Mouse (Mus musculus) forebrain, embryonic 12.5 days (tissue): ENCODE measurements around the gene Atp2b2. TPM values are rescaled to one million over a fixed set of nuclear protein-coding genes. Genes with fewer than 3 reads are reported as not detected.

ENCODE experiments used
- ATAC-seq: fragments of 200-750 bp; cut with Nextera tagmentation; 2 replicates; pipeline ENCODE4 v1.8.0; 2017; ENCODE audit warnings: moderate TSS enrichment; ENCODE audit not compliant: low FRiP score
- H3K27ac ChIP-seq: fragments of 300-500 bp; sonication (generic); 2 replicates; pipeline ENCODE4 v1.5.1; 2016; ENCODE audit warnings: mild to moderate bottlenecking
- H3K27me3 ChIP-seq: fragments of 300-500 bp; sonication (generic); 2 replicates; pipeline ENCODE4 v1.6.1; 2016; ENCODE audit warnings: mild to moderate bottlenecking
- H3K36me3 ChIP-seq: fragments of 300-500 bp; sonication (generic); replicated peaks from 2 replicates; pipeline ENCODE4 v1.6.1; 2016; ENCODE audit warnings: mild to moderate bottlenecking
- H3K4me1 ChIP-seq: fragments of 300-500 bp; sonication (generic); 2 replicates; pipeline ENCODE4 v1.6.1; 2016
- H3K4me2 ChIP-seq: fragments of 300-500 bp; sonication (generic); 2 replicates; pipeline ENCODE4 v1.6.1; 2016; ENCODE audit warnings: mild to moderate bottlenecking, moderate library complexity
- H3K4me3 ChIP-seq: fragments of 300-500 bp; sonication (generic); replicated peaks from 2 replicates; pipeline ENCODE4 v1.5.1; 2016; ENCODE audit warnings: mild to moderate bottlenecking
- H3K9ac ChIP-seq: fragments of 300-500 bp; sonication (generic); 2 replicates; pipeline ENCODE4 v1.6.1; 2016; ENCODE audit warnings: mild to moderate bottlenecking
- H3K9me3 ChIP-seq: fragments of 300-500 bp; sonication (generic); 2 replicates; pipeline ENCODE4 v1.6.1; 2016
- WGBS: fragments of 180-500 bp; shearing (Covaris S2); methylation state at CpG from one replicate; pipeline ENCODE4 v1.1.7; 2016; 5-methylcytosine and 5-hydroxymethylcytosine counted together
- polyA plus RNA-seq: library from polyadenylated mRNA; unstranded; fragments of >200 nt; fragmentation: Nextera tagmentation; extraction: Ambion mirVana; gene quantifications from 2 replicates; pipeline ENCODE4 v1.2.1, GENCODE M21; 2016

Gene Atp2b2
- polyA plus RNA-seq, 1 experiment from 2014 or later, result 8.0 TPM

GRCm38 (mm10) chr6:113936111-113936510, 106.3 kb downstream of the Atp2b2 start:
- Histone ChIP-seq H3K9ac (no peak overlapping the region), H3K36me3 (no peaks in the 10 kb centered on the region), H3K4me1 (peaks cover 44% of the 10 kb centered on the region), H3K4me3 (no peak overlapping the region), H3K27ac (peak overlapping the region; percentile 48), H3K4me2 (no peak overlapping the region), H3K9me3 (no peaks in the 10 kb centered on the region), H3K27me3 (peaks cover 15% of the 10 kb centered on the region)
- 48% methylated on average over 8 of the region's 8 CpGs for WGBS
- ATAC-seq, result no peak

GRCm38 (mm10) chr6:113934692-113935091, 107.7 kb downstream of the Atp2b2 start:
- H3K4me2 ChIP-seq, result no peak overlapping the region
- no peak overlapping the region for H3K4me3 ChIP-seq
- no peak for ATAC-seq
- no peak overlapping the region for H3K27ac ChIP-seq
- H3K9ac ChIP-seq, result no peak overlapping the region
- H3K9me3 ChIP-seq, result no peaks in the 10 kb centered on the region
- H3K36me3 ChIP-seq, result no peaks in the 10 kb centered on the region
- H3K4me1 ChIP-seq, result peaks cover 37% of the 10 kb centered on the region
- 65% methylated on average over 8 of the region's 8 CpGs for WGBS
- H3K27me3 ChIP-seq, result peaks cover 5% of the 10 kb centered on the region; the same call in 1 of the 2 replicates

GRCm38 (mm10) chr6:113933261-113934151, 108.9 kb downstream of the Atp2b2 start:
- H3K9me3 ChIP-seq, result no peaks in the 10 kb centered on the region
- H3K4me2 ChIP-seq, result no peak overlapping the region
- H3K27ac ChIP-seq, result no peak overlapping the region
- WGBS, result 62% methylated on average over 14 of the region's 14 CpGs
- peaks cover 35% of the 10 kb centered on the region for H3K4me1 ChIP-seq
- no peaks in the 10 kb centered on the region for H3K36me3 ChIP-seq
- no peak overlapping the region for H3K4me3 ChIP-seq
- no peak for ATAC-seq
- H3K9ac ChIP-seq, result no peak overlapping the region; the same call in 1 of the 2 replicates
- H3K27me3 ChIP-seq, result peaks cover 5% of the 10 kb centered on the region; the same call in 1 of the 2 replicates

DNA sequence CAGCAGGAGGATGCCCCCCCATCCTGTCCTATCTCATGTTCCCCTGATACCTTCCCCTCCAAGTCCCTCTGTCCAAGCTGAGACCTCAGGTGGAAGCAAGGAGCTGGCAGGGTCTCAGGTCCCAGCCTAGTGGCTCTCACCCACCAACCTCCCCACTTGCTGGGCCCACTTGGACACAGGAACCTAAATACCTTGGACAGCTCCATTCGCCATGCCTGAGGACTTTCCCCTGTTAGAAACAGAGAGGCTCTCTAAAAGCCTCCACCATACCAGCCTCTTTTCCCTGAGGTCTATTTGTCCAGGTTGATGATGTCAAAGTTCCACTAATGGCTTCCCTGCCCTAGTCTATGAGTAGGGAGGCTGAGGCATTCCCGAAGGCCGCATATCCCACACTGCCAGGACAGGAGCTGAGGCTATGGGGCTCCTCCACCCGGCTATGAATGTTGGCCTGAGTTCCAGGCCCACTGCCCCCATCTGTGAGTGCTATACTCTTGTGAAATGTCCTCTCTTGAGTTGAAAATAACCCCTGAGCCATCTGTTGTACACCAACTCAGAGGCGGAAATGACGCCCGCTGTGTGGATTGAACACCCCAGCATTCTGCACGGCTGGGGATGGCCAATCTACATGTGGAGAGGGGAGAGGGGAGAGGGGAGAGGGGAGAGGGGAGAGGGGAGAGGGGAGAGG, 113.1 kb downstream of the Atp2b2 start:
- ATAC-seq, result no peak
- Histone ChIP-seq H3K4me2 (no peak overlapping the region), H3K27ac (no peak overlapping the region), H3K36me3 (no peaks in the 10 kb centered on the region), H3K4me1 (peaks cover 7% of the 10 kb centered on the region), H3K27me3 (peaks cover 5% of the 10 kb centered on the region; the same call in 1 of the 2 replicates), H3K4me3 (no peak overlapping the region), H3K9me3 (no peaks in the 10 kb centered on the region), H3K9ac (no peak overlapping the region)
- WGBS, result 88% methylated on average over 7 of the region's 8 CpGs

DNA sequence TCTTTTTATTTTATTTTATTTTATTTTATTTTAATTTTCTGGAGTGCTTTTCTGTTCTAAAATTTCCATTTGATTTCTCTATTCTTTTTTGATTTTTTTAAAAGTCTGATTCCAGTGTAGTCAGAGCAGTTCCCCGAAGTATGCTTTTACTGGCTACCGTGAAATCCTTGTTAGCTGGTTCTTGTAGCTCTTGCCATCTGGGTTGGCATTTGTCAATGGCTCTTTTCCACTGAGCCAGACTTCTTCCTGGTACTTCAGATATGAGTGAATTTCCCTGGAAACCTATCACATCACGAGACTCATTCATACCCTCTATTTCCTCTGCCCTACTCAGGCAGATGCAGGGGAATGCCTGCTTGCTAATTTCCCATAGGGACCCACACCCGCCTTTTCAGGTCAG, 119.2 kb downstream of the Atp2b2 start:
- Histone ChIP-seq H3K27ac (no peak overlapping the region), H3K4me2 (no peak overlapping the region), H3K27me3 (no peaks in the 10 kb centered on the region), H3K36me3 (no peaks in the 10 kb centered on the region), H3K9ac (no peak overlapping the region), H3K4me1 (no peaks in the 10 kb centered on the region), H3K9me3 (no peaks in the 10 kb centered on the region), H3K4me3 (no peak overlapping the region)
- WGBS, result 78% methylated on average over 4 of the region's 4 CpGs
- no peak for ATAC-seq

GRCm38 (mm10) chr6:113920466-113920865, 121.9 kb downstream of the Atp2b2 start:
- no peaks in the 10 kb centered on the region for H3K27me3 ChIP-seq
- no peak overlapping the region for H3K27ac ChIP-seq
- H3K4me2 ChIP-seq, result no peak overlapping the region
- no peak overlapping the region for H3K4me3 ChIP-seq
- no peaks in the 10 kb centered on the region for H3K36me3 ChIP-seq
- no peaks in the 10 kb centered on the region for H3K4me1 ChIP-seq
- no peak overlapping the region for H3K9ac ChIP-seq
- no peak for ATAC-seq
- WGBS, result 75% methylated on average over 5 of the region's 5 CpGs
- no peaks in the 10 kb centered on the region for H3K9me3 ChIP-seq

DNA sequence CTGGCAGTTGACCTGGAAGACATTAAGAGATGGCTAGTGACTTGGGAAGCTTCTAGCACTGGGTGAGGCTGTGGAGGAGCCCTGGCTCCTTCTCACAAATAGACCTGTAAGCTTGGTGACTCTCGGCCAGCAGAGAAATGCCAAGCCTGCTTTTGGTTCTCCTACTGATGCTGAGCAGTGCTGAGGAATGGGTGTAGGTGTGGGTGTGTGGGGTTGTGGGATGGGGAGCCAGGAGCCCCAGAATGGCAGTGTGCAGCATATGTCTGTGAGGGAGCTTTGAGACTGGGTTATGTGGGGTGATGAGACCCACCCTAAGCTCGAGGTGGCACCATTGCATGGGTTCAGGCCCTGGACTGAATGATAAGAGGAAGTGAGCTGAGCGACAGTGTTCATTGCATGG, 129.7 kb downstream of the Atp2b2 start:
- Histone ChIP-seq H3K4me2 (no peak overlapping the region), H3K9ac (no peak overlapping the region), H3K9me3 (no peaks in the 10 kb centered on the region), H3K4me1 (no peaks in the 10 kb centered on the region), H3K27me3 (peaks cover 3% of the 10 kb centered on the region; the same call in 1 of the 2 replicates), H3K36me3 (no peaks in the 10 kb centered on the region), H3K4me3 (no peak overlapping the region), H3K27ac (no peak overlapping the region)
- ATAC-seq, result no peak
- WGBS, result 86% methylated on average over 3 of the region's 3 CpGs

DNA sequence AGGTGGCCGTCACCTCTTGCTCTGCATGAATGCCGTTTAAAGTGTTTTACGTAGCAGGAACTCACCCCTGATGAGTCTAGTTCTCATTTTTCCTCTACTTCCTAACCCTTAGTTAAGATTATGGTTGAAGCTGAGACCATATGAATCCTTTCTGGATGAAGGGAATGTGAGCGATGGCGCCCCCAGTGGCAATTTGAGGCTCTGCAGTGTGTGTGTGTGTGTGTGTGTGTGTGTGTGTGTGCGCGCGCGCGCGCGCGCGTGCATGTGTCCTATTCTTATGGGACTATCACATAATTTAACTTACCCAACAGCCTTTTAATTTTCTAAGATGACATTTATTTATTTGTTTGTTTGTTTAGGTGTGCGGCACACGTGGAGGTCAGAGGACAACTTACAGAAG, 131.3 kb downstream of the Atp2b2 start:
- Histone ChIP-seq H3K36me3 (no peaks in the 10 kb centered on the region), H3K27ac (no peak overlapping the region), H3K27me3 (peaks cover 3% of the 10 kb centered on the region; the same call in 1 of the 2 replicates), H3K9ac (no peak overlapping the region), H3K4me3 (no peak overlapping the region), H3K9me3 (no peaks in the 10 kb centered on the region), H3K4me2 (no peak overlapping the region), H3K4me1 (no peaks in the 10 kb centered on the region)
- ATAC-seq, result no peak
- WGBS, result 81% methylated on average over 16 of the region's 16 CpGs

GRCm38 (mm10) chr6:113910411-113911055, 131.9 kb downstream of the Atp2b2 start:
- Histone ChIP-seq H3K27ac (no peak overlapping the region), H3K27me3 (peaks cover 3% of the 10 kb centered on the region; the same call in 1 of the 2 replicates), H3K4me1 (no peaks in the 10 kb centered on the region), H3K36me3 (no peaks in the 10 kb centered on the region), H3K9me3 (no peaks in the 10 kb centered on the region), H3K4me2 (no peak overlapping the region), H3K4me3 (no peak overlapping the region), H3K9ac (no peak overlapping the region)
- WGBS, result 90% methylated on average over 3 of the region's 3 CpGs
- no peak for ATAC-seq

DNA sequence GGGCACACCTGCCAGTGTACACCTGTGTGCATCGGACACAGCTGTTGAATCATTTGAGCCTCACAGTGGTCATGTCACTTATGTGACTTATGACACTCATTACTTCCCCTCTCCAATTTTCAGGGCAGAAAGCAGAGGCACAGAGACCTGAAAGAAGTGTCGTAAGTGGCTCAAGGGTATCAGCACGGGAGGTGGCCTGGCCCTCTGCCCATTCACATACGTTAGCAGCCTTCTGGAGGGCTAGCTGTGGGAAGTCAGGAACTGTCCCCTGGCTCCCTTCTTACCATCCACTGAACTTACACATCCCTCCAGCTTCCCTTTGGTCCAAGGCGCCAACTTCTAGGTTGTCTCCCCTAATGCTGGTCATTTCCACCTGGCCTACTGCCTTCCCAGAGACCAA, 132.6 kb downstream of the Atp2b2 start:
- WGBS, result 80% methylated on average over 5 of the region's 5 CpGs
- H3K4me3 ChIP-seq, result no peak overlapping the region
- H3K36me3 ChIP-seq, result no peaks in the 10 kb centered on the region
- H3K9me3 ChIP-seq, result no peaks in the 10 kb centered on the region
- no peaks in the 10 kb centered on the region for H3K4me1 ChIP-seq
- no peak for ATAC-seq
- H3K27me3 ChIP-seq, result peaks cover 3% of the 10 kb centered on the region; the same call in 1 of the 2 replicates
- no peak overlapping the region for H3K4me2 ChIP-seq
- H3K27ac ChIP-seq, result no peak overlapping the region
- no peak overlapping the region for H3K9ac ChIP-seq

- no peak overlapping the region for H3K4me2 ChIP-seq
- H3K4me3 ChIP-seq, result no peak overlapping the region
- H3K4me1 ChIP-seq, result no peaks in the 10 kb centered on the region
- no peak for ATAC-seq
- no peak overlapping the region for H3K9ac ChIP-seq
- H3K9me3 ChIP-seq, result no peaks in the 10 kb centered on the region
- H3K36me3 ChIP-seq, result no peaks in the 10 kb centered on the region
- no peak overlapping the region for H3K27ac ChIP-seq
- peaks cover 3% of the 10 kb centered on the region; the same call in 1 of the 2 replicates for H3K27me3 ChIP-seq
Measured at GRCm38 (mm10) chr6:113908066-113908465, 134.3 kb downstream of the Atp2b2 start.

GRCm38 (mm10) chr6:113904406-113904805, 138.0 kb downstream of the Atp2b2 start:
- no peaks in the 10 kb centered on the region for H3K36me3 ChIP-seq
- no peak overlapping the region for H3K9ac ChIP-seq
- ATAC-seq, result no peak
- H3K9me3 ChIP-seq, result no peaks in the 10 kb centered on the region
- no peaks in the 10 kb centered on the region for H3K4me1 ChIP-seq
- no peak overlapping the region for H3K4me2 ChIP-seq
- peaks cover 7% of the 10 kb centered on the region; the same call in 1 of the 2 replicates for H3K27me3 ChIP-seq
- 57% methylated on average over 5 of the region's 5 CpGs for whole genome bisulfite sequencing
- H3K4me3 ChIP-seq, result no peak overlapping the region
- no peak overlapping the region for H3K27ac ChIP-seq
